Mouse (Mus musculus): ENCODE measurements around the gene Noxa1.

GRCm38 (mm10) chr2:25114308-25114707 is 19.4 kb upstream of the Noxa1 start:
- TF ChIP-seq CTCF (IDR thresholded peaks at IDR 0.05; ENCODE audit: low read depth) (no peak), EP300 (optimal IDR thresholded peaks at IDR 0.05) (no peak)

Data from stomach, postnatal 0 days (tissue).